Mouse (Mus musculus) midbrain, postnatal 0 days (tissue): ENCODE measurements around the gene Eif3b. TPM values are rescaled to one million over a fixed set of nuclear protein-coding genes. Genes with fewer than 3 reads are reported as not detected.
"Not testable (repeated sequence)": the region's sequence is repeated elsewhere in the genome, so short reads cannot be mapped to it uniquely, and the experiment has no call there.

Source experiments
- ATAC-seq: fragments of 200-750 bp; cut with Nextera tagmentation; 2 replicates; pipeline ENCODE4 v1.8.0; 2017; ENCODE audit warnings: moderate number of reproducible peaks, mild to moderate bottlenecking, moderate TSS enrichment, moderate library complexity; ENCODE audit not compliant: low FRiP score
- DNase-seq: peaks from one replicate; pipeline ENCODE4 v3.0.0-alpha.2; 2015; ENCODE audit warnings: low spot score
- H3K27ac ChIP-seq: fragments of 300-500 bp; sonication (generic); 2 replicates; pipeline ENCODE4 v1.5.1; 2014; ENCODE audit warnings: low read depth, mild to moderate bottlenecking, low read length, mixed read lengths
- H3K27me3 ChIP-seq: fragments of 300-500 bp; sonication (generic); 2 replicates; pipeline ENCODE4 v1.6.1; 2014; ENCODE audit warnings: low read length, control low read depth, mixed read lengths; ENCODE audit not compliant: insufficient read depth
- H3K36me3 ChIP-seq: fragments of 300-500 bp; sonication (generic); 2 replicates; pipeline ENCODE4 v1.6.1; 2014; ENCODE audit warnings: low read length, control low read depth, mixed read lengths; ENCODE audit not compliant: insufficient read depth
- H3K4me1 ChIP-seq: fragments of 300-500 bp; sonication (generic); 2 replicates; pipeline ENCODE4 v1.6.1; 2014; ENCODE audit warnings: mild to moderate bottlenecking, control low read depth, antibody characterized with exemption, low read length, mixed read lengths; ENCODE audit not compliant: insufficient read depth
- H3K4me2 ChIP-seq: fragments of 300-500 bp; sonication (generic); 2 replicates; pipeline ENCODE4 v1.6.1; 2014; ENCODE audit warnings: low read depth, mild to moderate bottlenecking, low read length, mixed read lengths; ENCODE audit not compliant: poor library complexity, severe bottlenecking
- H3K4me3 ChIP-seq: fragments of 300-500 bp; sonication (generic); 2 replicates; pipeline ENCODE4 v1.5.1; 2014; ENCODE audit warnings: low read depth, mild to moderate bottlenecking, low read length, moderate library complexity
- H3K9ac ChIP-seq: fragments of 300-500 bp; sonication (generic); replicated peaks from 2 replicates; pipeline ENCODE4 v1.6.1; 2014; ENCODE audit warnings: mild to moderate bottlenecking, low read length, moderate library complexity, mixed read lengths; ENCODE audit not compliant: poor library complexity, severe bottlenecking
- H3K9me3 ChIP-seq: fragments of 300-500 bp; sonication (generic); 2 replicates; pipeline ENCODE4 v1.6.1; 2016; ENCODE audit warnings: low read length, control low read depth
- CTCF ChIP-seq: IDR thresholded peaks from 2 replicates; pipeline ENCODE4 v1.5.1; 2016; ENCODE audit warnings: antibody characterized with exemption, mild to moderate bottlenecking
- WGBS: fragments of 180-500 bp; shearing (Covaris S2); extraction: QIAGEN DNeasy Blood & Tissue Kit; methylation state at CpG from one replicate; pipeline ENCODE4 v1.1.7; 2014; 5-methylcytosine and 5-hydroxymethylcytosine counted together
- polyA plus RNA-seq: library from polyadenylated mRNA; unstranded; fragments of >200 nt; fragmentation: Nextera tagmentation; extraction: Ambion mirVana; gene quantifications from 2 replicates; pipeline ENCODE4 v1.2.1, GENCODE M21; 2015
- total RNA-seq: library from RNA; depleted of rRNA; stranded (reverse); fragments of >200 nt; gene quantifications from 2 replicates; pipeline ENCODE4 v1.2.3, GENCODE M21; 2014

Eif3b gene
- total and polyA plus RNA-seq, 2 experiments from 2014 or later = 36.6 to 54.5 TPM

GRCm38 (mm10) chr5:140419442-140420080 lies 433 bp downstream of the Eif3b start:
- Histone ChIP-seq H3K9me3 (no peaks in the 10 kb centered on the region), H3K27me3 (no peaks in the 10 kb centered on the region), H3K4me1 (peaks cover 12% of the 10 kb centered on the region; the same call in 1 of the 2 replicates), H3K9ac (peak overlapping the region; percentile 99), H3K4me2 (peak overlapping the region; percentile 74), H3K27ac (peak overlapping the region; percentile 96), H3K36me3 (no peaks in the 10 kb centered on the region), H3K4me3 (peak overlapping the region; percentile 99)
- DNase-seq = no peak
- WGBS = 0% methylated on average over 53 of the region's 62 CpGs
- 0 out of 2 replicates have a peak, but pooled peaks have one; percentile 21 for ATAC-seq
- no peak for TF ChIP-seq CTCF

DNA sequence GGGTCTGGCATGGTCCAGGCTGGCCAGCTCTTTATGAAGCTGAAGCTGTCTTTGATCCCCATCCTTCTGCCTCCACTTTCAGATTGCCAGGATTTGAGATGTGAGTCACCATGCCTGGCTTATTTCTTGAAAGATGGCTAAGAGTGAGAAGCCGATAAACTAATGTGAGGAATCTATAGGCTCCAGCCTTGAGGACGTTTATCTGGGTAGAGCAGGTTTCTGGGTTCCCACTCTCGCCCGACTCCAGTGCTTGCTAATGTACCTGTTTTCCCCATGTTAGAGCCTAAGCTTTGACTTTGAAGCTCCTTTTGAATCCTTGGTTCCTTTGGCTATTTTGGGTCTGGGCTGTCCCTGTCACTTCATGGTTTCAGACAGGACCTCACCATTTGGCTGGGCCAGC lies 1.5 kb downstream of the Eif3b start:
- no peak for TF ChIP-seq CTCF
- 77% methylated on average over 4 of the region's 4 CpGs for WGBS
- H3K4me2 ChIP-seq = peak overlapping the region; percentile 74

GRCm38 (mm10) chr5:140425016-140425783 lies 6.1 kb downstream of the Eif3b start:
- no peak overlapping the region for H3K27ac ChIP-seq
- H3K36me3 ChIP-seq = peaks cover 36% of the 10 kb centered on the region
- H3K27me3 ChIP-seq = no peaks in the 10 kb centered on the region
- H3K4me3 ChIP-seq = no peak overlapping the region
- 93% methylated on average over 17 of the region's 17 CpGs for WGBS
- peaks cover 11% of the 10 kb centered on the region; the same call in 1 of the 2 replicates for H3K4me1 ChIP-seq
- no peak overlapping the region for H3K4me2 ChIP-seq
- no peak overlapping the region for H3K9ac ChIP-seq
- no peak for TF ChIP-seq CTCF
- no peaks in the 10 kb centered on the region for H3K9me3 ChIP-seq
- ATAC-seq (no peak), DNase-seq (no peak)

More for the DNA sequence above, 1.5 kb downstream of the Eif3b start:
- no peaks in the 10 kb centered on the region for H3K27me3 ChIP-seq
- H3K4me1 ChIP-seq = peaks cover 12% of the 10 kb centered on the region; the same call in 1 of the 2 replicates
- DNase-seq (no peak), ATAC-seq (no peak)
- H3K9me3 ChIP-seq = no peaks in the 10 kb centered on the region
- peak overlapping the region; percentile 99; the same call in 1 of the 2 replicates for H3K9ac ChIP-seq
- peak overlapping the region; percentile 99 for H3K4me3 ChIP-seq
- H3K27ac ChIP-seq = no peak overlapping the region
- H3K36me3 ChIP-seq = no peaks in the 10 kb centered on the region

GRCm38 (mm10) chr5:140439117-140439516 lies 20.0 kb downstream of the Eif3b start:
- not testable (repeated sequence) for ATAC-seq, H3K27me3 ChIP-seq, H3K4me3 ChIP-seq, H3K4me1 ChIP-seq, H3K4me2 ChIP-seq, H3K9me3 ChIP-seq, H3K9ac ChIP-seq, DNase-seq, H3K27ac ChIP-seq
- TF ChIP-seq CTCF = peak; percentile 40
- peaks cover 70% of the 10 kb centered on the region for H3K36me3 ChIP-seq
- WGBS = 93% methylated on average over 2 of the region's 6 CpGs

DNA sequence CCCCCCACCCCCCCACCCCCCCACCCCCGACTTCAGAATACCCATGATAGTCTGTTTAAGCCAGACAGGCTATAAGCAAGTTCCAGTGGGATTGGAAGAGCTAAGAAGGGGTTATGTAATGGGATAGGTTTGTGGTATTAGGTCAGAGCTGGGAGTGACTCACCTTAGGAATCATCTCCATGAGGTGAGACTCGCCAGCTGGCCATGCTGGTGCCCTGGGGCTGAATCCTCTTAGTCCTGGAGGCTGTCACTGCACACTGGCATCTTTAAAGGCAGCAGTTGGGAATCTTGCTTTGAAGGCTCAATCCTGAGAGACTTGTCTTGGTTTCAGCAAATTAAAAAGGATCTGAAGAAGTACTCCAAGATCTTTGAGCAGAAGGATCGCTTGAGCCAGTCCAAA lies 22.3 kb downstream of the Eif3b start:
- Histone ChIP-seq H3K9me3 (no peaks in the 10 kb centered on the region), H3K4me1 (no peaks in the 10 kb centered on the region), H3K36me3 (peaks cover 58% of the 10 kb centered on the region), H3K4me2 (no peak overlapping the region), H3K9ac (no peak overlapping the region), H3K27ac (no peak overlapping the region), H3K27me3 (no peaks in the 10 kb centered on the region), H3K4me3 (no peak overlapping the region)
- no peak for TF ChIP-seq CTCF
- ATAC-seq (no peak), DNase-seq (no peak)
- 90% methylated on average over 3 of the region's 3 CpGs for WGBS

GRCm38 (mm10) chr5:140444012-140444411 lies 24.9 kb downstream of the Eif3b start:
- DNase-seq (no peak), ATAC-seq (no peak)
- no peaks in the 10 kb centered on the region for H3K9me3 ChIP-seq
- H3K27ac ChIP-seq = no peak overlapping the region
- H3K36me3 ChIP-seq = peaks cover 40% of the 10 kb centered on the region
- no peak for TF ChIP-seq CTCF
- no peaks in the 10 kb centered on the region for H3K4me1 ChIP-seq
- no peak overlapping the region for H3K9ac ChIP-seq
- no peak overlapping the region for H3K4me3 ChIP-seq
- 93% methylated on average over 4 of the region's 4 CpGs for WGBS
- no peak overlapping the region for H3K4me2 ChIP-seq
- no peaks in the 10 kb centered on the region for H3K27me3 ChIP-seq
